Mouse (Mus musculus): Measurements from ENCODE around the gene Sltm.
"Not testable (repeated sequence)": the region's sequence is repeated elsewhere in the genome, so short reads cannot be mapped to it uniquely, and the experiment has no call there.

Gene Sltm

GRCm38 (mm10) chr9:70542305-70543041, at the start of gene Sltm:
Gene Sltm, plus strand, starts transcription at chr9:70542754.
- peak; percentile 99 to 100 for DNase-seq

- no peak for DNase-seq
These were observed 49.5 kb upstream of the Sltm start for GRCm38 (mm10) chr9:70493038-70493437.

GRCm38 (mm10) chr9:70496990-70497389, 45.6 kb upstream of the Sltm start:
- no peak for DNase-seq

- DNase-seq: no peak
These were observed 40.1 kb upstream of the Sltm start for GRCm38 (mm10) chr9:70502284-70503014.

- peak; percentile 63 to 83 for DNase-seq
These were observed 39.4 kb upstream of the Sltm start for GRCm38 (mm10) chr9:70503015-70503603.

GRCm38 (mm10) chr9:70503626-70504041, 38.9 kb upstream of the Sltm start, which contains the start of gene Rnf111:
Gene Rnf111, minus strand, starts transcription at chr9:70503725.
- peak; percentile 97 to 99 for DNase-seq

- DNase-seq: no peak
These were observed 36.4 kb upstream of the Sltm start for GRCm38 (mm10) chr9:70506186-70506585.

GRCm38 (mm10) chr9:70506787-70507186, 35.8 kb upstream of the Sltm start:
- DNase-seq: no peak

- DNase-seq: peak; percentile 56 to 74
These were observed 32.5 kb upstream of the Sltm start for GRCm38 (mm10) chr9:70509906-70510525.

- DNase-seq: peak; percentile 48 to 52
These were observed 31.5 kb upstream of the Sltm start for GRCm38 (mm10) chr9:70510998-70511583.

GRCm38 (mm10) chr9:70511681-70512080, 30.9 kb upstream of the Sltm start:
- no peak for DNase-seq

- DNase-seq: no peak
These were observed 21.9 kb upstream of the Sltm start for GRCm38 (mm10) chr9:70520651-70521050.

- no peak for DNase-seq
These were observed 18.7 kb upstream of the Sltm start for GRCm38 (mm10) chr9:70523813-70524212.

- DNase-seq: no peak
These were observed 18.2 kb upstream of the Sltm start for GRCm38 (mm10) chr9:70524366-70524765.

GRCm38 (mm10) chr9:70533328-70533727, 9.2 kb upstream of the Sltm start:
- no peak for DNase-seq

GRCm38 (mm10) chr9:70541584-70541983, 970 bp upstream of the Sltm start:
- DNase-seq: no peak

GRCm38 (mm10) chr9:70543048-70543880, 710 bp downstream of the Sltm start:
- DNase-seq: peak; percentile 56 to 81

GRCm38 (mm10) chr9:70543985-70544384, 1.4 kb downstream of the Sltm start:
- no peak for DNase-seq

- DNase-seq: no peak
These were observed 2.3 kb downstream of the Sltm start for GRCm38 (mm10) chr9:70544831-70545230.

GRCm38 (mm10) chr9:70546576-70546975, 4.0 kb downstream of the Sltm start:
- not testable (repeated sequence) for DNase-seq

GRCm38 (mm10) chr9:70548304-70548703, 5.8 kb downstream of the Sltm start:
- DNase-seq: no peak

GRCm38 (mm10) chr9:70551524-70551923, 9.0 kb downstream of the Sltm start:
- no peak for DNase-seq
